7 mouse cellular contexts compared by ENCODE assay signal in genomic region chr9:21322211-21322916, GRCm38 (mm10). TPM values are rescaled to one million over a fixed set of nuclear protein-coding genes. Genes with fewer than 3 reads are reported as not detected.
A peak's percentile ranks its signal among the peaks of the same experiment; 100 is the strongest.
DNase-seq lines count a peak whose midpoint lies in the region; ATAC-seq and TF ChIP-seq lines count a peak whose summit lies in the region.

No protein-coding gene starts in this region.

- no peak for TF ChIP-seq CTCF in lung, adult 2 months (IDR thresholded peaks at IDR 0.05; ENCODE audit: insufficient read depth, low read length)
- no peak for TF ChIP-seq CTCF in cortical plate, adult 2 months (IDR thresholded peaks at IDR 0.05; ENCODE audit: extremely low read depth, insufficient read depth, low read length)

- H3K9ac ChIP-seq in hindbrain, embryonic 13.5 days, result no peak overlapping the region
- H3K9ac ChIP-seq in midbrain, embryonic 13.5 days (replicated peaks), result peak overlapping the region; percentile 80; the same call in 1 of the 2 replicates

- H3K4me1 ChIP-seq in lung, adult 2 months (ENCODE audit: control insufficient read depth, insufficient read depth, low read length), result peaks cover 14% of the 10 kb centered on the region
- no peaks in the 10 kb centered on the region for H3K4me1 ChIP-seq in cortical plate, adult 2 months (ENCODE audit: control insufficient read depth, insufficient read depth, low read length)
- H3K4me1 ChIP-seq in hindbrain, embryonic 13.5 days (replicated peaks), result peaks cover 21% of the 10 kb centered on the region
- H3K4me1 ChIP-seq in midbrain, embryonic 13.5 days (replicated peaks), result peaks cover 24% of the 10 kb centered on the region

- H3K9me3 ChIP-seq in hindbrain, embryonic 13.5 days, result no peaks in the 10 kb centered on the region
- H3K9me3 ChIP-seq in midbrain, embryonic 13.5 days, result no peaks in the 10 kb centered on the region

- H3K27me3 ChIP-seq in hindbrain, embryonic 13.5 days, result no peaks in the 10 kb centered on the region
- H3K27me3 ChIP-seq in midbrain, embryonic 13.5 days, result no peaks in the 10 kb centered on the region

- peak overlapping the region; percentile 96 for H3K4me2 ChIP-seq in hindbrain, embryonic 13.5 days
- H3K4me2 ChIP-seq in midbrain, embryonic 13.5 days (replicated peaks), result peak overlapping the region; percentile 93

- no peak for DNase-seq in lung, adult 2 months
- no peak for DNase-seq in lung, postnatal 25 days (ENCODE audit: low spot score)
- no peak for DNase-seq in embryo, embryonic 11 days

- WGBS in lung, adult 2 months, result 65% methylated on average over 19 of the region's 19 CpGs
- WGBS in hindbrain, embryonic 13.5 days, result 85% methylated on average over 19 of the region's 19 CpGs
- WGBS in midbrain, embryonic 13.5 days, result 85% methylated on average over 19 of the region's 19 CpGs

- no peak for ATAC-seq in hindbrain, embryonic 13.5 days (ENCODE audit: low FRiP score)
- ATAC-seq in midbrain, embryonic 13.5 days, result no peak
- ATAC-seq in cerebellum, adult (ENCODE audit: insufficient number of reproducible peaks, low FRiP score, low TSS enrichment), result no peak

- no peak for TF ChIP-seq POLR2A in lung, adult 2 months (IDR thresholded peaks at IDR 0.05; ENCODE audit: borderline replicate concordance, extremely low read depth, low read depth, low read length)
- no peak for TF ChIP-seq POLR2A in cortical plate, adult 2 months (IDR thresholded peaks at IDR 0.05; ENCODE audit: extremely low read depth, insufficient read depth, low read length)

- peak overlapping the region; percentile 6 for H3K4me3 ChIP-seq in lung, adult 2 months (replicated peaks; ENCODE audit: extremely low read depth, low read depth, low read length)
- H3K4me3 ChIP-seq in cortical plate, adult 2 months (ENCODE audit: insufficient read depth, low read length), result peak overlapping the region; percentile 88
- H3K4me3 ChIP-seq in hindbrain, embryonic 13.5 days, result peak overlapping the region; percentile 78
- H3K4me3 ChIP-seq in midbrain, embryonic 13.5 days (replicated peaks), result peak overlapping the region; percentile 78; the same call in 1 of the 2 replicates

- H3K36me3 ChIP-seq in hindbrain, embryonic 13.5 days, result 0 out of 2 replicates have a peak, but pooled peaks cover 5% of the 10 kb centered on the region
- 0 out of 2 replicates have a peak, but pooled peaks cover 3% of the 10 kb centered on the region for H3K36me3 ChIP-seq in midbrain, embryonic 13.5 days

- H3K27ac ChIP-seq in cortical plate, adult 2 months (ENCODE audit: insufficient read depth, low read length), result no peak overlapping the region
- no peak overlapping the region for H3K27ac ChIP-seq in hindbrain, embryonic 13.5 days
- no peak overlapping the region for H3K27ac ChIP-seq in midbrain, embryonic 13.5 days

RNA-seq across cellular contexts. Expression of gene Slc44a2, which starts 1.9 kb away (rescaled TPM):
- 192 and 271 TPM in 2 replicates for polyA plus RNA-seq in lung, adult 2 months (2012; rRNA removed)
- polyA plus RNA-seq in cortical plate, adult 2 months (2012; rRNA removed), result 54.1 and 55.3 TPM in 2 replicates
- 68.1 and 73.8 TPM in 2 replicates for polyA plus RNA-seq in hindbrain, embryonic 13.5 days (2015; fragmentation: Nextera tagmentation; extraction: Ambion mirVana)
- 61.6 and 63.1 TPM in 2 replicates for polyA plus RNA-seq in midbrain, embryonic 13.5 days (2015; fragmentation: Nextera tagmentation; extraction: Ambion mirVana)

RNA-seq across cellular contexts. Expression of gene Ap1m2, which starts 10.2 kb away (rescaled TPM):
- polyA plus RNA-seq in lung, adult 2 months (2012; rRNA removed), result 21.4 and 33.9 TPM in 2 replicates
- 2.4 and 2.5 TPM in 2 replicates for polyA plus RNA-seq in cortical plate, adult 2 months (2012; rRNA removed)
- 0.62 and 0.71 TPM in 2 replicates for polyA plus RNA-seq in hindbrain, embryonic 13.5 days (2015; fragmentation: Nextera tagmentation; extraction: Ambion mirVana)
- polyA plus RNA-seq in midbrain, embryonic 13.5 days (2015; fragmentation: Nextera tagmentation; extraction: Ambion mirVana), result 0.23 and 0.34 TPM in 2 replicates

RNA-seq across cellular contexts. Expression of gene Cdkn2d, which starts 31.2 kb away (rescaled TPM):
- 33.5 and 34.7 TPM in 2 replicates for polyA plus RNA-seq in lung, adult 2 months (2012; rRNA removed)
- 74.1 and 76.9 TPM in 2 replicates for polyA plus RNA-seq in cortical plate, adult 2 months (2012; rRNA removed)
- polyA plus RNA-seq in hindbrain, embryonic 13.5 days (2015; fragmentation: Nextera tagmentation; extraction: Ambion mirVana), result 89.2 and 90.3 TPM in 2 replicates
- 79.6 and 81.3 TPM in 2 replicates for polyA plus RNA-seq in midbrain, embryonic 13.5 days (2015; fragmentation: Nextera tagmentation; extraction: Ambion mirVana)

RNA-seq across cellular contexts. Expression of gene Kri1, which starts 34.6 kb away (rescaled TPM):
- polyA plus RNA-seq in lung, adult 2 months (2012; rRNA removed), result 16.9 and 21.5 TPM in 2 replicates
- 42.6 and 47.2 TPM in 2 replicates for polyA plus RNA-seq in cortical plate, adult 2 months (2012; rRNA removed)
- polyA plus RNA-seq in hindbrain, embryonic 13.5 days (2015; fragmentation: Nextera tagmentation; extraction: Ambion mirVana), result 16.3 and 17.1 TPM in 2 replicates
- 20.3 and 21.6 TPM in 2 replicates for polyA plus RNA-seq in midbrain, embryonic 13.5 days (2015; fragmentation: Nextera tagmentation; extraction: Ambion mirVana)

RNA-seq across cellular contexts. Expression of gene Ilf3, which starts 45.3 kb away (rescaled TPM):
- polyA plus RNA-seq in lung, adult 2 months (2012; rRNA removed), result 31.8 and 35.2 TPM in 2 replicates
- polyA plus RNA-seq in cortical plate, adult 2 months (2012; rRNA removed), result 71.3 and 76.2 TPM in 2 replicates
- 253 and 276 TPM in 2 replicates for polyA plus RNA-seq in hindbrain, embryonic 13.5 days (2015; fragmentation: Nextera tagmentation; extraction: Ambion mirVana)
- polyA plus RNA-seq in midbrain, embryonic 13.5 days (2015; fragmentation: Nextera tagmentation; extraction: Ambion mirVana), result 312 and 327 TPM in 2 replicates

Comparison
In these comparisons a context has a peak if more than half of its experiments do, and no peak if none do; other contexts are left out.
1. H3K4me3 ChIP-seq: peak in every context shown above with its lines; median percentile 88 in cortical plate, adult 2 months; 78 in hindbrain, embryonic 13.5 days; 78 in midbrain, embryonic 13.5 days; 6 in lung, adult 2 months.